Mouse (Mus musculus) lung, postnatal 0 days (tissue): ENCODE data around the gene Cpped1. TPM values are rescaled to one million over a fixed set of nuclear protein-coding genes. Genes with fewer than 3 reads are reported as not detected.

Experiments
- ATAC-seq: fragments of 200-750 bp; cut with Nextera tagmentation; 2 replicates; pipeline ENCODE4 v1.8.0; 2017; ENCODE audit warnings: moderate library complexity
- DNase-seq: peaks from one replicate; pipeline ENCODE4 v3.0.0-alpha.2; 2016; ENCODE audit warnings: low spot score
- H3K27ac ChIP-seq: fragments of 300-500 bp; sonication (generic); 2 replicates; pipeline ENCODE4 v1.5.1; 2014; ENCODE audit warnings: antibody characterized with exemption, mild to moderate bottlenecking, low read length, mixed read lengths
- H3K27me3 ChIP-seq: fragments of 300-500 bp; sonication (generic); replicated peaks from 2 replicates; pipeline ENCODE4 v1.6.1; 2014; ENCODE audit warnings: low read length, mixed read lengths; ENCODE audit not compliant: insufficient read depth
- H3K36me3 ChIP-seq: fragments of 300-500 bp; sonication (generic); 2 replicates; pipeline ENCODE4 v1.6.1; 2014; ENCODE audit warnings: low read length, mixed read lengths; ENCODE audit not compliant: insufficient read depth
- H3K4me1 ChIP-seq: fragments of 300-500 bp; sonication (generic); 2 replicates; pipeline ENCODE4 v1.6.1; 2014; ENCODE audit warnings: antibody characterized with exemption, low read depth, low read length, mixed read lengths; ENCODE audit not compliant: insufficient read depth
- H3K4me2 ChIP-seq: fragments of 300-500 bp; sonication (generic); replicated peaks from 2 replicates; pipeline ENCODE4 v1.6.1; 2014; ENCODE audit warnings: low read depth, mild to moderate bottlenecking, low read length, moderate library complexity, mixed read lengths
- H3K4me3 ChIP-seq: fragments of 300-500 bp; sonication (generic); 2 replicates; pipeline ENCODE4 v1.5.1; 2014; ENCODE audit warnings: low read depth, low read length
- H3K9ac ChIP-seq: fragments of 300-500 bp; sonication (generic); replicated peaks from 2 replicates; pipeline ENCODE4 v1.6.1; 2014; ENCODE audit warnings: low read depth, mild to moderate bottlenecking
- H3K9me3 ChIP-seq: fragments of 300-500 bp; sonication (generic); 2 replicates; pipeline ENCODE4 v1.6.1; 2016; ENCODE audit warnings: low read length, mixed read lengths
- CTCF ChIP-seq: IDR thresholded peaks from 2 replicates; pipeline ENCODE4 v1.5.1; 2016; ENCODE audit warnings: antibody characterized with exemption, mild to moderate bottlenecking
- EP300 ChIP-seq: IDR thresholded peaks from 2 replicates; pipeline ENCODE4 v1.6.1; 2016; ENCODE audit warnings: antibody characterized with exemption, mild to moderate bottlenecking, control low read depth
- whole genome bisulfite sequencing: fragments of 180-500 bp; shearing (Covaris S2); extraction: QIAGEN DNeasy Blood & Tissue Kit; methylation state at CpG from one replicate; pipeline ENCODE4 v1.1.7; 2014; 5-methylcytosine and 5-hydroxymethylcytosine counted together
- polyA plus RNA-seq: library from polyadenylated mRNA; unstranded; fragments of >200 nt; fragmentation: Nextera tagmentation; extraction: Ambion mirVana; gene quantifications from 2 replicates; pipeline ENCODE4 v1.2.1, GENCODE M21; 2015

Gene Cpped1
- polyA plus RNA-seq, 1 experiment from 2014 or later = 16.1 TPM

- H3K27me3 ChIP-seq = no peaks in the 10 kb centered on the region
- TF ChIP-seq CTCF = no peak
- no peak for TF ChIP-seq EP300
- 81% methylated on average over 8 of the region's 8 CpGs for WGBS
Observed at GRCm38 (mm10) chr16:11852716-11853605, 56.3 kb downstream of the Cpped1 start.

GRCm38 (mm10) chr16:11848990-11849658 lies 60.1 kb downstream of the Cpped1 start:
- Histone ChIP-seq H3K9me3 (no peaks in the 10 kb centered on the region), H3K9ac (no peak overlapping the region), H3K27me3 (no peaks in the 10 kb centered on the region), H3K4me1 (no peaks in the 10 kb centered on the region), H3K27ac (no peak overlapping the region), H3K4me2 (no peak overlapping the region), H3K4me3 (no peak overlapping the region), H3K36me3 (no peaks in the 10 kb centered on the region)
- TF ChIP-seq CTCF = no peak
- TF ChIP-seq EP300 = no peak
- 70% methylated on average over 5 of the region's 5 CpGs for WGBS
- ATAC-seq (no peak), DNase-seq (no peak)

More at GRCm38 (mm10) chr16:11852716-11853605, 56.3 kb downstream of the Cpped1 start:
- no peak overlapping the region for H3K4me2 ChIP-seq
- H3K27ac ChIP-seq = no peak overlapping the region
- DNase-seq (no peak), ATAC-seq (no peak)
- no peaks in the 10 kb centered on the region for H3K4me1 ChIP-seq
- no peaks in the 10 kb centered on the region for H3K9me3 ChIP-seq
- no peak overlapping the region for H3K9ac ChIP-seq
- no peaks in the 10 kb centered on the region for H3K36me3 ChIP-seq
- no peak overlapping the region for H3K4me3 ChIP-seq

- Histone ChIP-seq H3K4me2 (no peak overlapping the region), H3K27me3 (no peaks in the 10 kb centered on the region), H3K4me1 (no peaks in the 10 kb centered on the region), H3K9me3 (no peaks in the 10 kb centered on the region), H3K27ac (no peak overlapping the region), H3K4me3 (no peak overlapping the region), H3K36me3 (no peaks in the 10 kb centered on the region), H3K9ac (no peak overlapping the region)
- DNase-seq = no peak
- TF ChIP-seq EP300 (no peak), CTCF (no peak)
- WGBS = 91% methylated on average over 5 of the region's 5 CpGs
- no peak for ATAC-seq
Observed at GRCm38 (mm10) chr16:11845309-11845708, 63.9 kb downstream of the Cpped1 start.

- WGBS = 89% methylated on average over 2 of the region's 2 CpGs
- no peaks in the 10 kb centered on the region for H3K36me3 ChIP-seq
- DNase-seq (no peak), ATAC-seq (no peak)
- no peaks in the 10 kb centered on the region for H3K27me3 ChIP-seq
- no peaks in the 10 kb centered on the region for H3K9me3 ChIP-seq
- TF ChIP-seq EP300 = no peak
- no peak for TF ChIP-seq CTCF
- H3K27ac ChIP-seq = no peak overlapping the region
- no peaks in the 10 kb centered on the region for H3K4me1 ChIP-seq
- H3K4me2 ChIP-seq = no peak overlapping the region
- no peak overlapping the region for H3K4me3 ChIP-seq
- no peak overlapping the region for H3K9ac ChIP-seq
Observed at GRCm38 (mm10) chr16:11843441-11843840, 65.8 kb downstream of the Cpped1 start.

GRCm38 (mm10) chr16:11833474-11833873 lies 75.8 kb downstream of the Cpped1 start:
- ATAC-seq (no peak), DNase-seq (no peak)
- no peaks in the 10 kb centered on the region for H3K9me3 ChIP-seq
- TF ChIP-seq EP300 (no peak), CTCF (no peak)
- H3K4me2 ChIP-seq = no peak overlapping the region
- 42% methylated on average over 1 of the region's 1 CpGs for WGBS
- no peaks in the 10 kb centered on the region for H3K36me3 ChIP-seq
- no peak overlapping the region for H3K9ac ChIP-seq
- no peaks in the 10 kb centered on the region for H3K4me1 ChIP-seq
- no peak overlapping the region for H3K4me3 ChIP-seq
- no peaks in the 10 kb centered on the region for H3K27me3 ChIP-seq
- no peak overlapping the region for H3K27ac ChIP-seq

- no peak for DNase-seq
- H3K27ac ChIP-seq = no peak overlapping the region
- H3K9ac ChIP-seq = no peak overlapping the region
- no peak for ATAC-seq
- H3K9me3 ChIP-seq = no peaks in the 10 kb centered on the region
- no peaks in the 10 kb centered on the region for H3K4me1 ChIP-seq
- TF ChIP-seq CTCF = no peak
- no peak for TF ChIP-seq EP300
- no peaks in the 10 kb centered on the region for H3K36me3 ChIP-seq
- WGBS = 38% methylated on average over 1 of the region's 1 CpGs
- H3K27me3 ChIP-seq = no peaks in the 10 kb centered on the region
- no peak overlapping the region for H3K4me3 ChIP-seq
- H3K4me2 ChIP-seq = no peak overlapping the region
Observed at GRCm38 (mm10) chr16:11828816-11829215, 80.4 kb downstream of the Cpped1 start.
